Mouse (Mus musculus): ENCODE data around the gene Fgfr2. TPM values are rescaled to one million over a fixed set of nuclear protein-coding genes. Genes with fewer than 3 reads are reported as not detected.

Fgfr2 gene
- polyA plus RNA-seq, 1 experiment from 2014 or later = 92.0 TPM

- DNase-seq (ENCODE audit: low spot score, missing footprints) (no peak), ATAC-seq (ENCODE audit: low FRiP score) (no peak)
- Histone ChIP-seq H3K4me2 (no peak overlapping the region), H3K9ac (ENCODE audit: low read length) (no peak overlapping the region), H3K4me1 (ENCODE audit: control insufficient read depth, insufficient read depth, low read length) (no peaks in the 10 kb centered on the region; the same call in 1 of the 2 replicates), H3K36me3 (ENCODE audit: control insufficient read depth, insufficient read depth, low read length) (peaks cover 3% of the 10 kb centered on the region; the same call in 1 of the 2 replicates), H3K4me3 (ENCODE audit: low read depth, low read length) (no peak overlapping the region), H3K27ac (ENCODE audit: low read depth, low read length) (no peak overlapping the region), H3K9me3 (ENCODE audit: control insufficient read depth, low read length) (no peaks in the 10 kb centered on the region), H3K27me3 (ENCODE audit: control insufficient read depth, insufficient read depth, low read length) (no peaks in the 10 kb centered on the region)
- WGBS = 88% methylated on average over 5 of the region's 5 CpGs
Measured at GRCm38 (mm10) chr7:130237244-130237643, 2885.9 kb downstream of the Fgfr2 start.

GRCm38 (mm10) chr7:130233777-130234176 is 2889.4 kb downstream of the Fgfr2 start:
- ATAC-seq (ENCODE audit: low FRiP score) (no peak), DNase-seq (ENCODE audit: low spot score, missing footprints) (no peak)
- WGBS = 79% methylated on average over 7 of the region's 7 CpGs
- Histone ChIP-seq H3K27me3 (ENCODE audit: control insufficient read depth, insufficient read depth, low read length) (no peaks in the 10 kb centered on the region), H3K27ac (ENCODE audit: low read depth, low read length) (no peak overlapping the region), H3K4me1 (ENCODE audit: control insufficient read depth, insufficient read depth, low read length) (peaks cover 5% of the 10 kb centered on the region), H3K4me2 (no peak overlapping the region), H3K36me3 (ENCODE audit: control insufficient read depth, insufficient read depth, low read length) (peaks cover 3% of the 10 kb centered on the region; the same call in 1 of the 2 replicates), H3K9me3 (ENCODE audit: control insufficient read depth, low read length) (no peaks in the 10 kb centered on the region), H3K4me3 (ENCODE audit: low read depth, low read length) (no peak overlapping the region), H3K9ac (ENCODE audit: low read length) (no peak overlapping the region)

GRCm38 (mm10) chr7:130230034-130230433 is 2893.1 kb downstream of the Fgfr2 start:
- H3K4me3 ChIP-seq (ENCODE audit: low read depth, low read length) = no peak overlapping the region
- 95% methylated on average over 4 of the region's 4 CpGs for WGBS
- DNase-seq (ENCODE audit: low spot score, missing footprints) = no peak
- no peaks in the 10 kb centered on the region for H3K9me3 ChIP-seq (ENCODE audit: control insufficient read depth, low read length)
- peaks cover 3% of the 10 kb centered on the region; the same call in 1 of the 2 replicates for H3K36me3 ChIP-seq (ENCODE audit: control insufficient read depth, insufficient read depth, low read length)
- H3K4me2 ChIP-seq = no peak overlapping the region
- ATAC-seq (ENCODE audit: low FRiP score) = no peak
- H3K27me3 ChIP-seq (ENCODE audit: control insufficient read depth, insufficient read depth, low read length) = no peaks in the 10 kb centered on the region
- H3K9ac ChIP-seq (ENCODE audit: low read length) = no peak overlapping the region
- H3K4me1 ChIP-seq (ENCODE audit: control insufficient read depth, insufficient read depth, low read length) = peaks cover 5% of the 10 kb centered on the region
- H3K27ac ChIP-seq (ENCODE audit: low read depth, low read length) = no peak overlapping the region

- peaks cover 3% of the 10 kb centered on the region; the same call in 1 of the 2 replicates for H3K4me1 ChIP-seq (ENCODE audit: control insufficient read depth, insufficient read depth, low read length)
- no peaks in the 10 kb centered on the region for H3K27me3 ChIP-seq (ENCODE audit: control insufficient read depth, insufficient read depth, low read length)
- WGBS = 76% methylated on average over 3 of the region's 3 CpGs
- no peak overlapping the region for H3K27ac ChIP-seq (ENCODE audit: low read depth, low read length)
- H3K4me2 ChIP-seq = no peak overlapping the region
- no peak for DNase-seq (ENCODE audit: low spot score, missing footprints)
- no peaks in the 10 kb centered on the region for H3K9me3 ChIP-seq (ENCODE audit: control insufficient read depth, low read length)
- no peak for ATAC-seq (ENCODE audit: low FRiP score)
- no peaks in the 10 kb centered on the region for H3K36me3 ChIP-seq (ENCODE audit: control insufficient read depth, insufficient read depth, low read length)
- no peak overlapping the region for H3K9ac ChIP-seq (ENCODE audit: low read length)
- H3K4me3 ChIP-seq (ENCODE audit: low read depth, low read length) = no peak overlapping the region
Measured at GRCm38 (mm10) chr7:130225227-130225626, 2897.9 kb downstream of the Fgfr2 start.

- Histone ChIP-seq H3K4me2 (no peak overlapping the region), H3K36me3 (ENCODE audit: control insufficient read depth, insufficient read depth, low read length) (no peaks in the 10 kb centered on the region), H3K9ac (ENCODE audit: low read length) (no peak overlapping the region), H3K4me3 (ENCODE audit: low read depth, low read length) (no peak overlapping the region), H3K4me1 (ENCODE audit: control insufficient read depth, insufficient read depth, low read length) (peaks cover 3% of the 10 kb centered on the region; the same call in 1 of the 2 replicates), H3K27ac (ENCODE audit: low read depth, low read length) (no peak overlapping the region), H3K9me3 (ENCODE audit: control insufficient read depth, low read length) (no peaks in the 10 kb centered on the region), H3K27me3 (ENCODE audit: control insufficient read depth, insufficient read depth, low read length) (no peaks in the 10 kb centered on the region)
- 88% methylated on average over 8 of the region's 8 CpGs for WGBS
- ATAC-seq (ENCODE audit: low FRiP score) (no peak), DNase-seq (ENCODE audit: low spot score, missing footprints) (no peak)
Measured at GRCm38 (mm10) chr7:130222633-130223354, 2900.4 kb downstream of the Fgfr2 start.

GRCm38 (mm10) chr7:130221661-130222387 is 2901.3 kb downstream of the Fgfr2 start:
- no peak for ATAC-seq (ENCODE audit: low FRiP score)
- H3K9ac ChIP-seq (ENCODE audit: low read length) = no peak overlapping the region
- DNase-seq (ENCODE audit: low spot score, missing footprints) = no peak
- no peak overlapping the region for H3K27ac ChIP-seq (ENCODE audit: low read depth, low read length)
- H3K27me3 ChIP-seq (ENCODE audit: control insufficient read depth, insufficient read depth, low read length) = no peaks in the 10 kb centered on the region
- H3K4me2 ChIP-seq = no peak overlapping the region
- WGBS = 86% methylated on average over 17 of the region's 17 CpGs
- no peak overlapping the region for H3K4me3 ChIP-seq (ENCODE audit: low read depth, low read length)
- H3K36me3 ChIP-seq (ENCODE audit: control insufficient read depth, insufficient read depth, low read length) = no peaks in the 10 kb centered on the region
- peaks cover 3% of the 10 kb centered on the region; the same call in 1 of the 2 replicates for H3K4me1 ChIP-seq (ENCODE audit: control insufficient read depth, insufficient read depth, low read length)
- H3K9me3 ChIP-seq (ENCODE audit: control insufficient read depth, low read length) = no peaks in the 10 kb centered on the region

- no peaks in the 10 kb centered on the region for H3K36me3 ChIP-seq (ENCODE audit: control insufficient read depth, insufficient read depth, low read length)
Measured at GRCm38 (mm10) chr7:130220627-130221026, 2902.5 kb downstream of the Fgfr2 start.

GRCm38 (mm10) chr7:130219844-130220243 is 2903.3 kb downstream of the Fgfr2 start:
- no peak for ATAC-seq (ENCODE audit: low FRiP score)
- no peaks in the 10 kb centered on the region for H3K36me3 ChIP-seq (ENCODE audit: control insufficient read depth, insufficient read depth, low read length)
- H3K9me3 ChIP-seq (ENCODE audit: control insufficient read depth, low read length) = no peaks in the 10 kb centered on the region
- no peaks in the 10 kb centered on the region for H3K27me3 ChIP-seq (ENCODE audit: control insufficient read depth, insufficient read depth, low read length)
- no peak overlapping the region for H3K27ac ChIP-seq (ENCODE audit: low read depth, low read length)
- H3K4me1 ChIP-seq (ENCODE audit: control insufficient read depth, insufficient read depth, low read length) = peaks cover 17% of the 10 kb centered on the region
- no peak overlapping the region for H3K4me2 ChIP-seq
- no peak for DNase-seq (ENCODE audit: low spot score, missing footprints)
- H3K4me3 ChIP-seq (ENCODE audit: low read depth, low read length) = no peak overlapping the region
- no peak overlapping the region for H3K9ac ChIP-seq (ENCODE audit: low read length)
- 91% methylated on average over 4 of the region's 4 CpGs for WGBS

More at GRCm38 (mm10) chr7:130220627-130221026, 2902.5 kb downstream of the Fgfr2 start:
- no peak for DNase-seq (ENCODE audit: low spot score, missing footprints)
- ATAC-seq (ENCODE audit: low FRiP score) = no peak
- Histone ChIP-seq H3K4me2 (no peak overlapping the region), H3K4me1 (ENCODE audit: control insufficient read depth, insufficient read depth, low read length) (peaks cover 9% of the 10 kb centered on the region), H3K9ac (ENCODE audit: low read length) (no peak overlapping the region), H3K27ac (ENCODE audit: low read depth, low read length) (no peak overlapping the region), H3K9me3 (ENCODE audit: control insufficient read depth, low read length) (no peaks in the 10 kb centered on the region), H3K4me3 (ENCODE audit: low read depth, low read length) (no peak overlapping the region), H3K27me3 (ENCODE audit: control insufficient read depth, insufficient read depth, low read length) (no peaks in the 10 kb centered on the region)
- 91% methylated on average over 4 of the region's 4 CpGs for WGBS

- WGBS = 15% methylated on average over 4 of the region's 4 CpGs
- peak; percentile 63; the same call in 1 of the 2 replicates for ATAC-seq (ENCODE audit: low FRiP score)
- H3K4me3 ChIP-seq (ENCODE audit: low read depth, low read length) = no peak overlapping the region
Measured at GRCm38 (mm10) chr7:130216272-130216671, 2906.9 kb downstream of the Fgfr2 start.

More at GRCm38 (mm10) chr7:130216272-130216671, 2906.9 kb downstream of the Fgfr2 start:
- peak overlapping the region; percentile 48 for H3K27ac ChIP-seq (ENCODE audit: low read depth, low read length)
- DNase-seq (ENCODE audit: low spot score, missing footprints) = peak; percentile 90
- no peaks in the 10 kb centered on the region for H3K36me3 ChIP-seq (ENCODE audit: control insufficient read depth, insufficient read depth, low read length)
- H3K9ac ChIP-seq (ENCODE audit: low read length) = no peak overlapping the region
- 0 out of 2 replicates have a peak, but pooled peaks cover 3% of the 10 kb centered on the region for H3K27me3 ChIP-seq (ENCODE audit: control insufficient read depth, insufficient read depth, low read length)
- no peaks in the 10 kb centered on the region for H3K9me3 ChIP-seq (ENCODE audit: control insufficient read depth, low read length)
- peak overlapping the region; percentile 17; the same call in 1 of the 2 replicates for H3K4me2 ChIP-seq
- H3K4me1 ChIP-seq (ENCODE audit: control insufficient read depth, insufficient read depth, low read length) = peaks cover 32% of the 10 kb centered on the region
